Mouse (Mus musculus) layer of hippocampus, postnatal 10 days (tissue): Measurements from ENCODE around the gene Nemf. TPM values are rescaled to one million over a fixed set of nuclear protein-coding genes. Genes with fewer than 3 reads are reported as not detected.
"Not testable (repeated sequence)": the region's sequence is repeated elsewhere in the genome, so short reads cannot be mapped to it uniquely, and the experiment has no call there.

Experiments
- DNase-seq, 2 experiments: peaks; one replicate each; pipeline ENCODE4 v3.0.0; 2021; ENCODE audit warnings: low spot score in 2 of 2
- long read RNA-seq: library from polyadenylated mRNA; stranded (forward); transcript quantifications from one replicate; pipeline ENCODE4 v2.0.0, GENCODE M21; 2023
- total RNA-seq, 2 experiments: library from RNA; stranded (reverse); gene quantifications; 2 replicates each; pipeline ENCODE4 v1.2.3; 2021

Gene Nemf
- 10 to 100 TPM; 44.7 to 52.6 TPM for total RNA-seq
- long read RNA-seq, full-length matches to known transcripts: 11 of 20 reads
- long read RNA-seq, partial matches to known transcripts: 1 of 20 reads
- long read RNA-seq, other reads (novel, unspliced or antisense): 8 of 20 reads

- peak; percentile 76 to 85 for DNase-seq
These were observed at the start of gene Nemf for GRCm38 (mm10) chr12:69356546-69357299. Gene Nemf (minus strand): TSS chr12:69357165.

- no peak for DNase-seq
These were observed 45.7 kb upstream of the Nemf start for GRCm38 (mm10) chr12:69402594-69403167.

- DNase-seq: no peak
These were observed 45.1 kb upstream of the Nemf start for GRCm38 (mm10) chr12:69402100-69402499.

DNA sequence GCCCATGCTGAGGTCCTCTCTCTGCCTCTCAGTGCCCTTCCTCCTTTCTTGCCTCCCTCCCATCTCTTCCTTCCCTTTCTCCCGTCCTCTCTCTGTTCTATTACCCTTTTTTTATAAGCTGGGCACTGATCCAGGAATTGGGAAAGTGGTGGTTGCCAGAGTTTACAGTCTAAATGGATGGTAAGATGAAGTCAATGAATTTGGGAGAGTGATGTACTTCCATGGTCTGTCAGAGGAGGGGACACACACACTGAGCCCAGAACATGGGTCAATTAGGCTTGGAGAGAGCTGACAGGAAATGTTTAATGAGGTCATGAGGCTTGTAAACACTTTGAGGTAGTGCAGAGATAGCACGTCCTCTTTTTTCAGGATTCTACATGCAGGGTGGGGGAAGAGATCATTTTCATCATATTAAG, 43.9 kb upstream of the Nemf start:
- DNase-seq: no peak

GRCm38 (mm10) chr12:69400367-69400766, 43.4 kb upstream of the Nemf start:
- DNase-seq: no peak

GRCm38 (mm10) chr12:69394456-69394855, 37.5 kb upstream of the Nemf start:
- DNase-seq: peak; percentile 44 to 64

DNA sequence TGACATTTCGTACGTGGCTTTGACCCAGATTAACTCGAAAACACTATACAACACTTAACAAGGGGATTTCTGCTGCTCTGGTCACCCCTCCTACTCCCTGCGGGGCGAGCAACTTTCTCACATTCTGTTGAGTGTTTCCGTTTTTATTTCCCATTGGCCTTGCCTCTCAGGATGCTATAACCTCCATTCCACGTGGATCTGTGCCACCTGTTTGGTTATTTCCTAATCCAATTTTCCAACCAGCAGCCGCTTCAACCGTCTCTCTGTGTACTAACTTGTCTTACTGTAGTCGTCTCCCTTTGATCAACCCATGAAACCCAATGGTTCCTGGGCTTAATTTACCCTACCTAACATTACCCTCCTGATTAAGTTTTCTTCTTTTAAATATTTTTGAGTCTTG, 36.1 kb upstream of the Nemf start:
- DNase-seq: no peak

DNA sequence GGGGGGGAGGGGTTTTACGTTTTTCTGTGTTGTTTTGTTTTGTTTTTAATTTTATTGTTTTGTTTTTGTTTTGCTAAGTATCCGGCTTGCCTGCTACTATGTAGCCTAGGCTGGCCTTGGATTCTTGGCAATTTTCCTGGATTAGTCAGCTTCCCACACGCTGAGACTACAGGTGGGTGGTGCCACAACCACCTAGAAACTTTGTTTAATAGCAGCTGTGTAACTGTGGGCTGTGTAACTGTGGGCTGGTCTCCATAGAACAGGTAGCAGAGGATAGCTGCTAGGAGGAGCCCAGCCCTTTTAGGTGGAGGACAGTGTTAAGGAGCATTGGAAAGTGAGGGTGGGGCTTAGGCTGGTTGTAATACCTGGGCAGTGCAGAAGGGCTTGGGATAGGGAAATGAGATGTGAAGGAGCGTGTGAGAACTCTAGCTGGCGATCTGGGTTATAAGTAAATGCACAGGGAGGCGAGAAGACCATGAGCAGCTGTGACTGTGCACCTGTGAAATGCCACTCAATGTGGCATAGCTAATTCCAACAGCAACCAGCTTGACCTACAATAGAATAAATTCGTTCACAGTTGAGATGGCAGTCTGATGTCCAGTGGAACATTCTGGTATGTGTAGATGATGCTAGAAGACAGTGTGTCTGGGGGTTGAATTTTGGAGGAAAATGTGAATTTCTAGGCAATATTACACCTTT, 33.2 kb upstream of the Nemf start:
- no peak for DNase-seq

DNA sequence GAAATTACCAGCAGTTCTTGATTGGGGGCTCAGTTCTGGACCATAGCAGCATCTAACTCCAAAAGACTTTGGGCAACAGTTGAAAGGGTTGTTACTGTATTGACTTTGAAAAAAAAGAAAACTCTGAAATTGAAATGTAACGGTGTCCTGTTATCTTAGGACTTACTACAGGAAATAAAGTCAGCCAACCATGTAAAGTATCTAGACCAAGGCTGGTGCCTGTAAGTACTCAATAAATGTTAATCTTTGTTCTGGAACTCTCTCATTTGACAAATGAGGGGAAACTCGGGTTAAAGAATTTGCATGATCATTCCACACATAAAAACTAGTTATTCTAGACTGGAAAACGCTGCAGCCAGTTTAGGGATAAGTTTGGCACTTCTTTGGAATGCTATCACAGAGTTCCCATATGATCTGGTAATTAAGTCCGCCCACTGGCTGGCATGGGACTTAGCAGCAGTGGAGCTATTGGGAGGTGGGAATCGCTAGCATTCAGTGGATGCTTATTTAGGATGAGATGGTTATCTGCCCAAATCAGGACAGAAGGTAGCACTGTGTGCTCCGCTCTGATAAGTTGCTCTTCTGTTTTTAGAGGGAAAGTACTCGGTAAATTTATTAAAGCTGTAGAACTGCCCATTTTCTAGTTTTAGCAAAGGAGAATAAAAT, 32.4 kb upstream of the Nemf start:
- no peak for DNase-seq

DNA sequence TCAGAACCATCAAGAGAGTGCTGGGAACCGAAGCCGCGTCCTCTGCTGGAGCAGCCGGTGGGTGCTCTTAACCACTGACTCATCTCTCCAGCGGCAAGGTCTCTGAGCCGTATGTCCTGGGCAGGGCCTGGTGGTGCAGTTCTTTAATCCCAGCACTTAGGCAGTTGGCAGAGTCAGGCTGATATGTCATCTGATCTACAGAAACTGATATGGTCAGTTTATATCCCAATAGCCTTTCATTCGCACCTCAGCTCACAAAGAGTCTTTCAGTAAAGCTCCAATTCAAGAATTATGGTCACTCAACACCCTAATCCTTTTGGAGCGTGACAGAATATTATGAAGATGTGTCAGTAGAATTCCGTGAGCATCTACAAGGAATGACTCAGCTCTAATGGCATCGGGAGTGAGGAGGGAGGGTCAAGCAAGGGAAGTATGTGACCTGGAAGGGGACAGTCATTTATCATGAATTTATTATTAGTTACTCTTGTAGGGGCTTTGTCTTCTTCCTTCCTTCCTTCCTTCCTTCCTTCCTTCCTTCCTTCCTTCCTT, 31.4 kb upstream of the Nemf start:
- no peak for DNase-seq

DNA sequence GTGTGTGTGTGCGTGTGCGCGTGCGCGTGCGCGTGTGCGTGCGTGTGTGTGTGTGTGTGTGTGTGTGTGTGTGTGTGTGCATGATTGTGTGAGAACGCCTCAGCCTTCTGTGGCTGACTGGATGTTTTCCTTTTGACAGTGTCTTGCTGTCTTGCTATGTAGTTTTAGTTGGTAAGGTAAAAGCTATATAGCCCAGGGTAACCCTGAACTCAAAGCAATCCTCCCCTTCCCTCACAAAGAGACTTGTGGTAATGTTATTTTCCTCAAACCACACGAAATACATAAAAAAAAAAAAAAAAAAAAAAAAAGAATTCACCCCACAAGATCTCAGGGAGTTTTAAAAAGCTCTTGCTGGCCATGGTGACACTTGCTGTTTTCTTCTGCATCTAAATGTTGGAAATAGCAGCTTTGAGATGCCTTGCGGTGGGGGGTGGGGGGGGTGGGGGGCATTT, 29.3 kb upstream of the Nemf start:
- not testable (repeated sequence) for DNase-seq

GRCm38 (mm10) chr12:69385542-69386280, 28.7 kb upstream of the Nemf start:
- DNase-seq: no peak

DNA sequence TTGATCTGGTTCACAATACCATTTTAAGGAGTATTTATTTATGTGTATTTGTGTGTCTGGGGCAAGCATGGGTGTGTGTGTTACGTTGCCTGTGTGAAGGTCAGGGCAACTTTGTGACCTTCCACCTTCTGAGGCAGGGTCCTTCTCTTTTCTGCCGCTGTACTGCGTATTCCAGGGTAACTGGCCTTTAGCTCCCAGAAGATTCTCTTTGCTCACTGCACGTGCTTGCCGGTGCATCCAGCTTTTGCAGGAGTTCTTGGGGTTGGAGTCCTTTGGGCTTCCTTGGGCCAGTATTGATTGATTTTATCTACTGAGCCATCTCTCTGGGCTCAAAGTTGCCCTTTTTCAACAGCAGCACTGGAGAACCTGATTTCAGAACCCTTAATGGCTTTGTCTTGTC, 27.6 kb upstream of the Nemf start:
- DNase-seq: no peak

DNA sequence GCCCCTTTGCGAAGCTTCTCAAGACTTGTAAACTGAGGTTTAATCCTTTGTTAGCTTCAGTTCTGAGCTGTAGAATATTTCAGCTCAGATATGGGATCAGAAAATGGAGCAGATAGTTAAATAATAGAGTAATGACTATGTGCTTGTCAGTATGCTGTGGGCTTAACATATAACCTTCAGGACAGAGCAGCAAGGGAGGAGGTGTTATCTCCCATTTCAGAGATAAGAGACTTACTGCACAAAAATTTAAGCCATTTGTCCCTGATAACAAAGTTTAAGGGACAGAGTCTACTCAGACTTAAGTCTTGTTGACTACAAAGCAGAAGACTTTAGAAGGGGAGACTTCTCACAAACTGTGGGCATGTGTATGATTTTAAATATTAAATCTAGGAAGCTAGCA, 25.9 kb upstream of the Nemf start:
- no peak for DNase-seq

GRCm38 (mm10) chr12:69378558-69379454, 21.8 kb upstream of the Nemf start:
- no peak for DNase-seq

GRCm38 (mm10) chr12:69377636-69378035, 20.7 kb upstream of the Nemf start:
- DNase-seq: not testable (repeated sequence)

DNA sequence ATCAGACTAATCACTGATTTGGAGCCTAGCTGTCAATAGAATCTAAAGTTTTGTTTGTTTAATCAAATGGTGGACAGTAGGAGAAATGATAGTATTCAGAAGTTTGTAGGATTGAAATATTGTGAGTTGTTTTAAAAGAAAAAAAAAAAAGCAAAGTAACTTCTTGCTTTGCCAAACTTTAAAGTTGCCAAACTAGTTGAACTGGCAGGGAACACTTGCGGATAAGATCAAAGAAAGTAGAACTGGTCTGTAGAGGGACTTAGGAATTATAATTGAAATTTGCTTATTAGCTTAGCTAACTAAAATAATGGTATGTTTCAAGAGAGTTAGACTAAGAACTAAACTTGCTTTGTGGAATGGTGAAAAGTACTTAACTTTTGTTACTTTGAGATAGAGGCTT, 20.2 kb upstream of the Nemf start:
- no peak for DNase-seq

DNA sequence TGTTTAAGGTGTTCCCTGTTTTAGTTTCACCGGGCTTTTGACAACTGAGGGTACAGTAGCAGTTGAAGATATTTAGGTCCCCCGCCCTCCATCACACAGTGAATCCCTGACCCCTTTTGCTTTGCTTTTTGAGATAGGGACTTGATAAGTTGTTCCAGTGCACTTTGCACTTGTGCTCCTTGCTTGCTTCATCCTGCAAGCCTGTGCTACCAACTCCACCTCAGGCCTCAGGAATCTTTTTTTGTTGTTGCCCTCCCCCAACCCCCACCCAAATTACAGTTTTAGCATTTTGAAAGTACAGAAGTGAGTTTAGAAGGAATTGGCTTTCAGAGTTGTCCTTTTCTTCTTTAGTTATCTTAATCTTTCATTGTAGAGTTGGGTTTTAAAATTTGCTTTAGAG, 19.2 kb upstream of the Nemf start:
- DNase-seq: no peak
